Mouse (Mus musculus): Measurements from ENCODE around the gene Vmn1r80.
"Not testable (repeated sequence)": the region's sequence is repeated elsewhere in the genome, so short reads cannot be mapped to it uniquely, and the experiment has no call there.

The Vmn1r80 gene

DNA sequence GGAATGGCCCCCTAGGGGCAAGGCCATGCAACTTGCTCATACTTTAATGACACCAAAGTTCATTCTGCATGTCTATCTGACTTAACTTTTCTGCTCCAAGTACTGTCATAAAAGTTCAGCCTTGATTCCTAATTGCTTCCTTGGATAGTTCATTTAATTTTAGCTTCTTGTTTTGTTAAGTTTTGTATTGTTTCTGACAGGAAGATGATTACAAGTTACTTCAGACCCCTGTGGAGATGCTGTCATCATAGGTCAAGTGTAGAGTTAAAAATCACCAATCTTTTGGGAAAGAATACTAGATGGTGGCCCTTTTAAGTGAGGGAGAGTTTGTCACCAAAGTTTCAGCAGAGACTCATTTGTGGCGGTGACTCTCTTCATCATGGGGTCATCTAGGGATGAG lies at the start of gene Vmn1r80:
Gene Vmn1r80, plus strand, starts transcription at position 301 of the 400 bp plus-strand sequence.
- no peak for DNase-seq (ENCODE audit: inconsistent ontology term)

GRCm38 (mm10) chr7:12149957-12150356 lies 39.1 kb upstream of the Vmn1r80 start, which contains the start of gene Vmn1r78:
Vmn1r78 (plus strand) TSS chr7:12150257.
- no peak for DNase-seq (ENCODE audit: inconsistent ontology term)

- not testable (repeated sequence) for DNase-seq (ENCODE audit: inconsistent ontology term)
Observed at GRCm38 (mm10) chr7:12156463-12156862, 32.6 kb upstream of the Vmn1r80 start.

DNA sequence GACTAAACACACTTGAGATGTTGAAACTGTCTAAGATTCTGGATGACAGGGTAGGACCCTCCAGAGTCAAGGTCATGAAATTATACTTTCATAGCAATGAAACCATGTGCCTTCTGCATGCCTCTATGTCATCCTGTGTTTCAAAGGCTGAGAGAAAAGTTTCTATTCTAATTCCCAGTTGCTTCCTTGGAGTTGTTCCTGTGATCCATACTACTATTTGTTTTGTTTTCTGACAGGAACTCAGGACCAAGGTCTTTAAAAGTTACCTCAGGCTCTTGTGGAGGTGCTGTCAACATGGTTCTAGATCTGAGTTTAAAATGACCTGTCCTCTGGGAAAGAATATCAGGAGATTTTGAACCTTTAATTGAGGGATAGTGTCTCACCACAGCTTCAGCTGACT lies 18.1 kb upstream of the Vmn1r80 start, which contains the start of gene Vmn1r79:
Gene Vmn1r79, plus strand, starts transcription at position 301 of the 400 bp plus-strand sequence.
- DNase-seq (ENCODE audit: inconsistent ontology term): not testable (repeated sequence)

- not testable (repeated sequence) for DNase-seq (ENCODE audit: inconsistent ontology term)
Observed at GRCm38 (mm10) chr7:12172926-12173325, 16.2 kb upstream of the Vmn1r80 start.

DNA sequence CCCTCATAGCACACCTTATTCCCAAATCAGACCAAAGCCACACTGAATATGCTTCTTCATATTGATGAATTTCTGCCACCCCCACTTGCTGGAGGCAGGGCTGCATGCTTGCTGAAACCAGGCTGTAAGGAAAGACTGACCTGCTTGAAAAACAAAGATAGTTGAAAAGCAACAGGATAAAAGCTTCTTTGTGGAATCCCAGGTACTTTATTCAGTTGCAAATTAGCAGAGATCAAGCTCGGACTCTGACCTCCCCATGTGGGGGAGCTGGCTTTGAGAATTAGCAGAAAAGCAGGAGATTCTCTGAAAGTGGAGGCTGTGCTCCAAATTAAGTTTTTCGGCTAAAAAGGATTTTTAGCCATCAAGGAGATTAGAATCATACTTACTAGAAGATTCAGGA lies 15.1 kb downstream of the Vmn1r80 start:
- DNase-seq (ENCODE audit: inconsistent ontology term): no peak
